Mouse (Mus musculus) G1E (cell line): ENCODE results near the gene Gm11937. TPM values are rescaled to one million over a fixed set of nuclear protein-coding genes. Genes with fewer than 3 reads are reported as not detected.
"Not testable (repeated sequence)": the region's sequence is repeated elsewhere in the genome, so short reads cannot be mapped to it uniquely, and the experiment has no call there.

Experiments
- ATAC-seq: 2 replicates; pipeline ENCODE4 v1.8.0; 2016; ENCODE audit warnings: mild to moderate bottlenecking; ENCODE audit not compliant: insufficient number of reproducible peaks, poor library complexity, low FRiP score, severe bottlenecking; ENCODE audit errors: extremely low read depth
- DNase-seq: peaks from one replicate; pipeline ENCODE4 v3.0.0; 2012; ENCODE audit warnings: low spot score
- H3K27me3 ChIP-seq: 2 replicates; pipeline ENCODE4 v1.6.1; 2012; ENCODE audit warnings: mild to moderate bottlenecking, low read length, inconsistent platforms; ENCODE audit not compliant: insufficient read depth
- H3K36me3 ChIP-seq: replicated peaks from 2 replicates; pipeline ENCODE3; 2012; ENCODE audit warnings: mild to moderate bottlenecking, inconsistent platforms
- H3K4me1 ChIP-seq: 2 replicates; pipeline ENCODE4 v1.6.1; 2012; ENCODE audit warnings: low read depth, low read length, inconsistent platforms, mixed read lengths; ENCODE audit not compliant: insufficient read depth
- H3K4me3 ChIP-seq: 2 replicates; pipeline ENCODE4 v1.5.1; 2012; ENCODE audit warnings: low read depth, mild to moderate bottlenecking, inconsistent platforms, low read length, moderate library complexity, mixed read lengths
- H3K9me3 ChIP-seq: replicated peaks from 2 replicates; pipeline ENCODE4 v1.6.1; 2012; ENCODE audit warnings: inconsistent platforms
- CTCF ChIP-seq: IDR thresholded peaks from 2 replicates; pipeline ENCODE4 v1.5.1; 2012; ENCODE audit warnings: low read depth, low read length, inconsistent platforms, mixed read lengths
- GATA1 ChIP-seq: IDR thresholded peaks from 2 replicates; pipeline ENCODE4 v1.6.1; 2012; ENCODE audit warnings: borderline replicate concordance, low read length, inconsistent platforms, mixed read lengths
- GATA2 ChIP-seq: IDR thresholded peaks from 2 replicates; pipeline ENCODE4 v1.6.1; 2012; ENCODE audit warnings: low read depth, low read length, inconsistent platforms, borderline replicate concordance
- POLR2AphosphoS5 ChIP-seq: IDR thresholded peaks from 2 replicates; pipeline ENCODE4 v1.6.1; 2012; ENCODE audit warnings: low read depth, low read length, inconsistent platforms; ENCODE audit not compliant: insufficient replicate concordance
- TAL1 ChIP-seq: conservative IDR thresholded peaks from 2 replicates; pipeline ENCODE4 v1.6.1; 2012; ENCODE audit warnings: low read depth, low read length, inconsistent platforms, mixed read lengths
- polyA plus RNA-seq: library from polyadenylated mRNA; stranded (reverse); fragments of >175 nt; gene quantifications from 2 replicates; pipeline ENCODE4 v1.2.3, GENCODE M21; 2012
- total RNA-seq, 2 experiments: library from RNA; stranded (forward) in 1 of 2; stranded (reverse) in 1 of 2; fragments of 200-1000 nt in 1 of 2; fragments of >200 nt in 1 of 2; fragmentation: Nextera tagmentation in 1 of 2; gene quantifications; 2 replicates each; pipeline ENCODE4 v1.2.3; 2014 to 2017

Gm11937 gene
- total and polyA plus RNA-seq, 3 experiments: not detected

- TF ChIP-seq GATA1 (no peak), GATA2 (no peak)
- no peak for DNase-seq
- Histone ChIP-seq H3K4me1 (no peaks in the 10 kb centered on the region), H3K4me3 (no peak within 1 kb of the TSS), H3K36me3 (no peaks in the 10 kb centered on the region), H3K27me3 (no peaks in the 10 kb centered on the region), H3K9me3 (peaks cover 2% of the 10 kb centered on the region)
- ATAC-seq: no peak
These were observed 4.9 kb upstream of the Gm11937 start, which contains the start of gene Krtap2-4 for GRCm38 (mm10) chr11:99614796-99615363. Gene Krtap2-4, minus strand, starts transcription at chr11:99614846.

GRCm38 (mm10) chr11:99609126-99609525 lies 863 bp downstream of the Gm11937 start:
- Histone ChIP-seq H3K4me3 (no peak overlapping the region), H3K9me3 (peaks cover 14% of the 10 kb centered on the region), H3K27me3 (no peaks in the 10 kb centered on the region), H3K36me3 (no peaks in the 10 kb centered on the region), H3K4me1 (no peaks in the 10 kb centered on the region)
- DNase-seq: no peak
- TF ChIP-seq TAL1 (no peak), GATA2 (no peak), POLR2AphosphoS5 (no peak)
- ATAC-seq: no peak

GRCm38 (mm10) chr11:99603208-99603607 lies 6.8 kb downstream of the Gm11937 start, which contains the start of gene Gm11938:
Gene Gm11938, minus strand, starts transcription at chr11:99603308.
- not testable (repeated sequence) for H3K27me3 ChIP-seq, H3K4me1 ChIP-seq, DNase-seq, H3K4me3 ChIP-seq, H3K36me3 ChIP-seq, ATAC-seq
- H3K9me3 ChIP-seq: peaks cover 12% of the 10 kb centered on the region

- ATAC-seq, H3K36me3 ChIP-seq, DNase-seq, H3K4me1 ChIP-seq, H3K4me3 ChIP-seq, H3K27me3 ChIP-seq: not testable (repeated sequence)
- H3K9me3 ChIP-seq: peaks cover 11% of the 10 kb centered on the region; the same call in 1 of the 2 replicates
These were observed 12.2 kb downstream of the Gm11937 start, which contains the start of gene Krtap9-3 for GRCm38 (mm10) chr11:99597742-99598141. Gene Krtap9-3, minus strand, starts transcription at chr11:99598105.

- TF ChIP-seq TAL1 (no peak), GATA2 (no peak), CTCF (no peak), GATA1 (no peak), POLR2AphosphoS5 (no peak)
- Histone ChIP-seq H3K4me3 (no peak within 1 kb of the TSS), H3K36me3 (no peaks in the 10 kb centered on the region), H3K4me1 (no peaks in the 10 kb centered on the region), H3K9me3 (peaks cover 11% of the 10 kb centered on the region), H3K27me3 (no peaks in the 10 kb centered on the region)
- DNase-seq: no peak
- ATAC-seq: no peak
These were observed 19.0 kb downstream of the Gm11937 start, which contains the start of gene Krtap1-3 for GRCm38 (mm10) chr11:99590981-99591380. Gene Krtap1-3, minus strand, starts transcription at chr11:99591339.

GRCm38 (mm10) chr11:99585096-99585495 lies 24.9 kb downstream of the Gm11937 start:
- DNase-seq (no peak), ATAC-seq (no peak)
- H3K4me1 ChIP-seq: no peaks in the 10 kb centered on the region
- no peak for TF ChIP-seq TAL1
- no peak for TF ChIP-seq GATA2
- TF ChIP-seq CTCF: no peak
- TF ChIP-seq GATA1: no peak
- TF ChIP-seq POLR2AphosphoS5: no peak
- H3K9me3 ChIP-seq: peaks cover 11% of the 10 kb centered on the region
- no peaks in the 10 kb centered on the region for H3K27me3 ChIP-seq
- no peak overlapping the region for H3K4me3 ChIP-seq
- no peaks in the 10 kb centered on the region for H3K36me3 ChIP-seq

GRCm38 (mm10) chr11:99583245-99583704 lies 26.7 kb downstream of the Gm11937 start, which contains the start of gene Krtap1-4:
Gene Krtap1-4, minus strand, starts transcription at chr11:99583654.
- Histone ChIP-seq H3K4me3 (no peak within 1 kb of the TSS), H3K4me1 (no peaks in the 10 kb centered on the region), H3K27me3 (no peaks in the 10 kb centered on the region), H3K36me3 (no peaks in the 10 kb centered on the region), H3K9me3 (peaks cover 11% of the 10 kb centered on the region)
- TF ChIP-seq GATA1 (no peak), TAL1 (no peak), POLR2AphosphoS5 (no peak), CTCF (no peak), GATA2 (no peak)
- ATAC-seq (no peak), DNase-seq (no peak)
